Mouse (Mus musculus): ENCODE data around the gene Fank1. TPM values are rescaled to one million over a fixed set of nuclear protein-coding genes. Genes with fewer than 3 reads are reported as not detected.

The Fank1 gene
- polyA plus RNA-seq, 1 experiment: not detected

DNA sequence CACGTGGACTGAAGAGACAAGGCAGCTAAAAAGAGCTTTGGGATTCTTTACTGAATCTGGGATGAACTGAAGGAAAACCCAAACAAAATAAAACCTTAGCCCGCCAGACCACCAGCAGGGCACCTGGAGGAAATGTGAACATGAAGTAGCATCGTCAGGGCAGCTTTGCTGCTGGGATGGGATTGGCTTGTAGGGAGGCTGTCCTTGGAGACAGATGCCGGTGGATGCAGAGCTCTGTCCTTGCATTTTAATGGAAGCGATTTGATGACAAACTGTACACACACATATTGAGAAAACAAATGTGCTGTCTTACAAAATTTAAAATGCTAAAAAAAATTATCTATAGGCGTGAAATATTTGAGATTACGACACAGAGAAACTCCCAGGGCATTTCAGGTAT, 36.3 kb downstream of the Fank1 start:
- Histone ChIP-seq H3K4me3 (replicated peaks) (no peak overlapping the region), H3K27me3 (replicated peaks) (peaks cover 2% of the 10 kb centered on the region), H3K4me1 (no peaks in the 10 kb centered on the region), H3K36me3 (replicated peaks; ENCODE audit: low read length) (no peaks in the 10 kb centered on the region), H3K9me3 (0 out of 2 replicates have a peak, but pooled peaks cover 3% of the 10 kb centered on the region)
- TF ChIP-seq FLI1 (IDR thresholded peaks at IDR 0.05; ENCODE audit: low read length) (no peak), GATA1 (IDR thresholded peaks at IDR 0.05; ENCODE audit: borderline replicate concordance, low read length) (no peak)

DNA sequence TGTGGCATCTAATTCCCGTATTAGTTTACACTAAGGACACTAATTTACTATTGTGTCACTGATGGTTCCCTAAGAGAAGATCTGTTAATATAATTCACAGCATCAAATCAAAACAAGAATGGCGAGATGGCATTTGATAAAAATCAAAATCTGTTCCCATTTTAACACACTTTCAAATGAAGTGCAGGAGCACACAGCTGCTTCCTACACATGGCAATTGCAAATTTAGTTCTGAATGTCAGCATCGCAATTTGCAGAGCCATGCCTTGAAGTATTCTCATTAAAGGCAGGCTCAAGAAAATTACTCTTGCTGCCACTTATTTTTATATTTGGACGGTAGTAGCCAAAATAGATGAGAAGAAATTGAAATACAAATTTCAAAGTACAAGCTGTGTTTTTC, 36.7 kb downstream of the Fank1 start:
- Histone ChIP-seq H3K36me3 (replicated peaks; ENCODE audit: low read length) (no peaks in the 10 kb centered on the region), H3K4me1 (no peaks in the 10 kb centered on the region), H3K27me3 (replicated peaks) (peaks cover 2% of the 10 kb centered on the region), H3K9me3 (0 out of 2 replicates have a peak, but pooled peaks cover 3% of the 10 kb centered on the region), H3K4me3 (replicated peaks) (no peak overlapping the region)
- no peak for TF ChIP-seq FLI1 (IDR thresholded peaks at IDR 0.05; ENCODE audit: low read length)
- TF ChIP-seq GATA1 (IDR thresholded peaks at IDR 0.05; ENCODE audit: borderline replicate concordance, low read length): no peak

- Histone ChIP-seq H3K4me3 (replicated peaks) (no peak overlapping the region), H3K36me3 (replicated peaks; ENCODE audit: low read length) (no peaks in the 10 kb centered on the region), H3K4me1 (no peaks in the 10 kb centered on the region), H3K27me3 (replicated peaks) (peaks cover 3% of the 10 kb centered on the region), H3K9me3 (peaks cover 15% of the 10 kb centered on the region)
- TF ChIP-seq FLI1 (IDR thresholded peaks at IDR 0.05; ENCODE audit: low read length) (no peak), GATA1 (IDR thresholded peaks at IDR 0.05; ENCODE audit: borderline replicate concordance, low read length) (no peak)
Observed at GRCm38 (mm10) chr7:133823751-133824150, 47.1 kb downstream of the Fank1 start.

GRCm38 (mm10) chr7:133824579-133824978, 47.9 kb downstream of the Fank1 start:
- Histone ChIP-seq H3K9me3 (peaks cover 15% of the 10 kb centered on the region), H3K4me1 (no peaks in the 10 kb centered on the region), H3K36me3 (replicated peaks; ENCODE audit: low read length) (no peaks in the 10 kb centered on the region), H3K4me3 (replicated peaks) (no peak overlapping the region), H3K27me3 (replicated peaks) (peaks cover under 1% of the 10 kb centered on the region)
- TF ChIP-seq FLI1 (IDR thresholded peaks at IDR 0.05; ENCODE audit: low read length) (no peak), GATA1 (IDR thresholded peaks at IDR 0.05; ENCODE audit: borderline replicate concordance, low read length) (no peak)

- Histone ChIP-seq H3K4me3 (replicated peaks) (no peak overlapping the region), H3K36me3 (replicated peaks; ENCODE audit: low read length) (no peaks in the 10 kb centered on the region), H3K4me1 (no peaks in the 10 kb centered on the region), H3K9me3 (peaks cover 14% of the 10 kb centered on the region), H3K27me3 (replicated peaks) (no peaks in the 10 kb centered on the region)
- TF ChIP-seq FLI1 (IDR thresholded peaks at IDR 0.05; ENCODE audit: low read length) (no peak), GATA1 (IDR thresholded peaks at IDR 0.05; ENCODE audit: borderline replicate concordance, low read length) (no peak)
Observed at GRCm38 (mm10) chr7:133828514-133828913, 51.9 kb downstream of the Fank1 start.

GRCm38 (mm10) chr7:133829579-133829978, 52.9 kb downstream of the Fank1 start:
- Histone ChIP-seq H3K4me1 (no peaks in the 10 kb centered on the region), H3K27me3 (replicated peaks) (no peaks in the 10 kb centered on the region), H3K4me3 (replicated peaks) (no peak overlapping the region), H3K9me3 (peaks cover 9% of the 10 kb centered on the region), H3K36me3 (replicated peaks; ENCODE audit: low read length) (no peaks in the 10 kb centered on the region)
- no peak for TF ChIP-seq GATA1 (IDR thresholded peaks at IDR 0.05; ENCODE audit: borderline replicate concordance, low read length)
- no peak for TF ChIP-seq FLI1 (IDR thresholded peaks at IDR 0.05; ENCODE audit: low read length)

GRCm38 (mm10) chr7:133839546-133839945, 62.9 kb downstream of the Fank1 start:
- no peak overlapping the region for H3K4me3 ChIP-seq (replicated peaks)
- no peak for TF ChIP-seq GATA1 (IDR thresholded peaks at IDR 0.05; ENCODE audit: borderline replicate concordance, low read length)
- no peak for TF ChIP-seq FLI1 (IDR thresholded peaks at IDR 0.05; ENCODE audit: low read length)
- 0 out of 2 replicates have a peak, but pooled peaks cover 3% of the 10 kb centered on the region for H3K4me1 ChIP-seq
- H3K36me3 ChIP-seq (replicated peaks; ENCODE audit: low read length): no peaks in the 10 kb centered on the region
- peaks cover 6% of the 10 kb centered on the region for H3K27me3 ChIP-seq (replicated peaks)
- H3K9me3 ChIP-seq: peaks cover 4% of the 10 kb centered on the region; the same call in 1 of the 2 replicates

GRCm38 (mm10) chr7:133842079-133842478, 65.4 kb downstream of the Fank1 start:
- H3K27me3 ChIP-seq (replicated peaks): peaks cover 6% of the 10 kb centered on the region
- TF ChIP-seq GATA1 (IDR thresholded peaks at IDR 0.05; ENCODE audit: borderline replicate concordance, low read length): no peak
- no peak for TF ChIP-seq FLI1 (IDR thresholded peaks at IDR 0.05; ENCODE audit: low read length)
- no peaks in the 10 kb centered on the region for H3K36me3 ChIP-seq (replicated peaks; ENCODE audit: low read length)
- peaks cover 5% of the 10 kb centered on the region; the same call in 1 of the 2 replicates for H3K9me3 ChIP-seq
- H3K4me3 ChIP-seq (replicated peaks): no peak overlapping the region
- H3K4me1 ChIP-seq: 0 out of 2 replicates have a peak, but pooled peaks cover 3% of the 10 kb centered on the region

DNA sequence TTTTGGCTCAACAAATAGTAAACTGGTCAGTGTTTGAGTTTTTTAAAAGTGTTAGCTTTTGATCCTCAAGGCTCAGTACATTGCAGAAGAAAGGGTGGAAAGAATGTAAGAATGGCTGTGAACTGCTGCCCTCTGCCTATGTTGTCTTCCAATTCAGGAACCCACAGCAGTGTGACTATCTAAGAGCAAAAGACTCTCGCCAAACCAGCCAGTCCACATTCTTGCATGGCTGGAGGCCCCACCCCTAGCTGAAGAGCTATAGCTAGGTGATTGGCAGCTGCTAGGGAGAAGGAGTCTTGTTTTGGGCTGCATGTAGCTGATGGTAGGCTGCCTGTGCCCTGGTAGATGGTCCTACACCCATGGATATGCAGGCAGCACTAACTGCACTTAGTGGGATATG, 70.5 kb downstream of the Fank1 start:
- H3K4me1 ChIP-seq: no peaks in the 10 kb centered on the region
- H3K27me3 ChIP-seq (replicated peaks): peaks cover 5% of the 10 kb centered on the region
- H3K4me3 ChIP-seq (replicated peaks): no peak overlapping the region
- H3K9me3 ChIP-seq: peaks cover 5% of the 10 kb centered on the region; the same call in 1 of the 2 replicates
- TF ChIP-seq GATA1 (IDR thresholded peaks at IDR 0.05; ENCODE audit: borderline replicate concordance, low read length) (no peak), FLI1 (IDR thresholded peaks at IDR 0.05; ENCODE audit: low read length) (no peak)
- no peaks in the 10 kb centered on the region for H3K36me3 ChIP-seq (replicated peaks; ENCODE audit: low read length)

DNA sequence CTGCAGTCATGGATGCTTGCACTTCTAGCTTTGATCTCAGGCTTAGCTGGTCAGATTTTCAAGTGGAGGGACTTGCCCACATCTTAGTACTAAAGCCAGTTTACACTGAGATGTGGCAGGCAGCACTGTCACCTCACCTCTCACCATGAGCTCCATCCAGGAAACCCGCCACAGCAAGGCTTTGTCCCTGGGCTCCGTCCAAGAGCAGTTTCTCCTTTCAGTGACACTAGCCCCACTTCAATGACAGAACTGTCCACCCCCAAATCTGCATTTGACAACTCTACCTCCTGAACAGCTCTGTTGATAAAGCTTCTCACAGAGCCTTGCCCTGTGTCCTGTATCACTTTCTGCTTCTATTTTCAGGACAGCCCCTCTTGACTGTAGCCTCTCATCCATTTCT, 71.5 kb downstream of the Fank1 start:
- TF ChIP-seq GATA1 (IDR thresholded peaks at IDR 0.05; ENCODE audit: borderline replicate concordance, low read length) (no peak), FLI1 (IDR thresholded peaks at IDR 0.05; ENCODE audit: low read length) (no peak)
- no peak overlapping the region for H3K4me3 ChIP-seq (replicated peaks)

DNA sequence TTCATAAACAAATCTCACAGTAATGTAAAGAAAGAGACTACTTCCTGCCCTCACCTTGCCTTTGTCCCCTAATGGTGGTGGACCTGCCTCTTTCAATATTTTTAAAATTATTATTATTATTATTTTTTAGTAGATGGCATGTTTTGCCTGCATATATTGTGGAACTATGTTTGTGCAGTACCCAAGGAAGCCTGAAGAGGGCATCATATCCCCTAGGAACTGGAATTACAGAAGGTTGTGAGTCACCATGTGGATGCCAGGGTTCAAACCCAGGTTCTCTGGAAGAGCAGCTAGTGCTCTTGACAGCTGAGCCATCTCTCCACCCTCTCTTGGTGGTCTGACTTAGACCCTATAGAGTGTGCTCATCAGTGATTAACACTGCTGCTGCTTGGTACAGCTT, 74.1 kb downstream of the Fank1 start:
- Histone ChIP-seq H3K9me3 (no peaks in the 10 kb centered on the region), H3K36me3 (replicated peaks; ENCODE audit: low read length) (no peaks in the 10 kb centered on the region), H3K4me3 (replicated peaks) (no peak overlapping the region), H3K27me3 (replicated peaks) (peaks cover 5% of the 10 kb centered on the region), H3K4me1 (no peaks in the 10 kb centered on the region)
- no peak for TF ChIP-seq GATA1 (IDR thresholded peaks at IDR 0.05; ENCODE audit: borderline replicate concordance, low read length)
- no peak for TF ChIP-seq FLI1 (IDR thresholded peaks at IDR 0.05; ENCODE audit: low read length)

More for the DNA sequence above, 71.5 kb downstream of the Fank1 start:
- Histone ChIP-seq H3K36me3 (replicated peaks; ENCODE audit: low read length) (no peaks in the 10 kb centered on the region), H3K4me1 (no peaks in the 10 kb centered on the region), H3K9me3 (peaks cover 5% of the 10 kb centered on the region; the same call in 1 of the 2 replicates), H3K27me3 (replicated peaks) (peaks cover 5% of the 10 kb centered on the region)
